19 mouse cellular contexts compared by ENCODE assay signal in the genomic region with DNA sequence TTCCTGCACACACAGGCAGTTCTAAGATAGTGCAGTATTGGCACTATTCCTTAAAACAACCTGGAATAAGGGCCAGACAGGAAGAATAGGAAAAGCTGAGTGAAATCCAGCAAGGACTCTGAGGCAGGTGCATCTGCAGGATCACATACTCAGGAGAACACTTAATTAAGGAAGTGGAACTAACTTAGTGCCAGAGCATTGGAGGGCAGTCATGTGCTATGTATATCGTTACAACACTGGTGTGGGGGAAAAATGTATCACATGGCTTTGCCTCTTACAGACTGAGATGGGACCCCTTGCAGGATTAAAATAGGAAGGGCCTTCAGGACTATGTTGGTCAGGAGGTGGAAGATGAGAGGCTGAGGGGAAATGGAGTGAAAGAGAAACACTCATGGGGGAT.
"Had no signal": no experiment of that assay in that cellular context is flagged by ENCODE, and none has a peak within 500 bp of the region (broad histone marks: within the 10 kb centered on the region; RNA-seq: fewer than 3 reads in every experiment).

No protein-coding gene starts in this region.

- H3K36me3 ChIP-seq: liver, embryonic 15.5 days; lung, embryonic 15.5 days; midbrain, embryonic 13.5 days; midbrain, embryonic 15.5 days; neural tube, embryonic 12.5 days; stomach, embryonic 15.5 days had no signal

- H3K27ac ChIP-seq: liver, embryonic 15.5 days; lung, embryonic 15.5 days; macrophage; midbrain, embryonic 13.5 days; midbrain, embryonic 15.5 days; neural tube, embryonic 12.5 days; stomach, embryonic 15.5 days; stomach, postnatal 0 days had no signal

- DNase-seq: liver, postnatal 0 days; lung, adult 2 months; lung, postnatal 14 days; lung, postnatal 36 days; right cerebral cortex, postnatal 14 days; thymus, adult 2 months; thymus, postnatal 25 days; thymus, postnatal 4 days had no signal

- H3K9ac ChIP-seq: liver, embryonic 15.5 days; liver, postnatal 0 days; lung, embryonic 15.5 days; midbrain, embryonic 13.5 days; midbrain, embryonic 15.5 days; neural tube, embryonic 12.5 days; stomach, embryonic 15.5 days had no signal

- ATAC-seq: liver, postnatal 0 days; lung, postnatal 0 days; midbrain, embryonic 13.5 days; midbrain, embryonic 15.5 days had no signal

- H3K4me2 ChIP-seq: liver, embryonic 15.5 days; lung, embryonic 15.5 days; midbrain, embryonic 11.5 days; midbrain, embryonic 13.5 days; midbrain, embryonic 15.5 days; neural tube, embryonic 12.5 days; stomach, embryonic 15.5 days had no signal

- H3K27me3 ChIP-seq: liver, embryonic 15.5 days; lung, embryonic 15.5 days; megakaryocyte, embryonic 14.5 days; midbrain, embryonic 13.5 days; midbrain, embryonic 15.5 days; neural tube, embryonic 12.5 days; stomach, embryonic 15.5 days had no signal

- H3K9me3 ChIP-seq: liver, embryonic 15.5 days; lung, embryonic 15.5 days; megakaryocyte, embryonic 14.5 days; midbrain, embryonic 13.5 days; midbrain, embryonic 15.5 days; neural tube, embryonic 12.5 days; stomach, embryonic 15.5 days had no signal

- H3K4me1 ChIP-seq: liver, embryonic 15.5 days; midbrain, embryonic 15.5 days; neural tube, embryonic 12.5 days; stomach, embryonic 15.5 days had no signal

- H3K4me3 ChIP-seq: liver, embryonic 15.5 days; lung, embryonic 15.5 days; megakaryocyte, embryonic 14.5 days; midbrain, embryonic 13.5 days; midbrain, embryonic 15.5 days; neural tube, embryonic 12.5 days; stomach, embryonic 15.5 days had no signal
